Mouse (Mus musculus): ENCODE results near the gene B3gntl1. TPM values are rescaled to one million over a fixed set of nuclear protein-coding genes. Genes with fewer than 3 reads are reported as not detected.

Gene B3gntl1
- polyA plus RNA-seq, 1 experiment from 2014 or later = 1.5 TPM

DNA sequence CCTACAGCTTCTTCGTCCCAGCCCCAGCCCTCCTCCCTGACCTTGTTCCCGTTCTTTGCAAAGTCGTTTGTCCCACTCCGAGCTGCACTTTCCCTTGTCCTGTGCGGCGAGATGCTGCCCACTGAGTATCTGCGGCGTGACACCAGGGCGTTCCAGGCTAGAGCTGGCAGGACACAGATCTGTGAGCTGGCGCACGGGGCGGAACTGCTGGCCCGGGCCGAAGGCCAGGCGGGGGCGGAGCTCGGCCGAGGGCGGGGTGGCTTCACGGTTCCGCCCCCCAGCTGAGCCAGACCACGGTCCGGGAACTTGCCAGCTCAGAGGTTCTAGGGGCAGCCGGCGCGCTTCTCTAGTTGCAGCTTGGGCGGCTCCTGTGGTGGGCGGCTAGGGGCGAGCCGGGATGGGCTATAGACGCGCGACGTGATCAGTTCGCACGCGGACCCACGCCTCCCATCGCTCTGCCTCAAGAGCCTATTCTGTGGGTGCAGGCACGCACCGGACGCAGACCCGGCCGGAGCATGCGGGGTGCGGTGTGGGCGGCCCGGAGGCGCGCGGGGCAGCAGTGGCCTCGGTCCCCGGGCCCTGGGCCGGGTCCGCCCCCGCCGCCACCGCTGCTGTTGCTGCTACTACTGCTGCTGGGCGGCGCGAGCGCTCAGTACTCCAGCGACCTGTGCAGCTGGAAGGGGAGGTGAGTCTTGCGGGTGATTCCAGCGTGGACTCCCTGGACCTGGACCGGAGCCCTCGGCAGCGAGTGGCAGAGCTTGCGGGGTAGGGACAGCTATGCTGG is 29.4 kb upstream of the B3gntl1 start:
- DNase-seq (peak; percentile 91), ATAC-seq (peak; percentile 94)
- under 1% methylated on average over 62 of the region's 69 CpGs for WGBS (ENCODE audit: insufficient replicate concordance)
- peak overlapping the region; percentile 69 for H3K9ac ChIP-seq (replicated peaks)
- H3K27me3 ChIP-seq (ENCODE audit: insufficient read depth, low read length) = peaks cover 16% of the 10 kb centered on the region; the same call in 1 of the 2 replicates
- TF ChIP-seq CTCF (IDR thresholded peaks at IDR 0.05; ENCODE audit: low read depth) (no peak), EP300 (IDR thresholded peaks at IDR 0.05; ENCODE audit: low read depth) (no peak)
- peaks cover 34% of the 10 kb centered on the region for H3K4me1 ChIP-seq (ENCODE audit: insufficient read depth)
- H3K4me3 ChIP-seq (ENCODE audit: low read depth, low read length) = peak overlapping the region; percentile 70
- peak overlapping the region; percentile 74 for H3K27ac ChIP-seq (ENCODE audit: low read depth)
- H3K4me2 ChIP-seq (ENCODE audit: low read depth, low read length) = peak overlapping the region; percentile 97
- H3K9me3 ChIP-seq (ENCODE audit: low read length) = no peaks in the 10 kb centered on the region
- no peaks in the 10 kb centered on the region for H3K36me3 ChIP-seq (replicated peaks; ENCODE audit: insufficient read depth, low read length)

DNA sequence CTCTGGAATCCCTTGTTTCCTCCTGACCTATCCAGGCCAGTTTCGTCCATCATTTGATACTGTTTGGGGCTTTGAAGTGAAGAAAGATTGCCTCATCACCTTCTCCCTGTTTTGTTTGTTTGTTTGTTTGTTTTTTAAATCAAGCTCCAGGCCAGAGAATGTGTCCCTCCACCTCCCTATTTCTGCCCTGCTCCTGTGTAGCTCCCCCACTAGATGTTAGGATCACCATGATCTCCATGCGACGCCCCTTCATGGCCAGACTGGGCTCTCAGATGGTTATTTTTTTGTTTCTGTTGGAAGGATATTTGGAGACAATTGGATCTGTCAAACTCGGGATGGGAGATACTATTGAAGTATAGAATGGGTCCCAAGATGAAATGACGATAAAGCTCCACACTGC is 28.3 kb upstream of the B3gntl1 start, which contains the start of gene Metrnl:
Gene Metrnl (plus strand): TSS at position 301 of the 400 bp plus-strand sequence.
- WGBS (ENCODE audit: insufficient replicate concordance) = 79% methylated on average over 5 of the region's 5 CpGs
- no peak for DNase-seq
- TF ChIP-seq CTCF (IDR thresholded peaks at IDR 0.05; ENCODE audit: low read depth) = no peak
- TF ChIP-seq EP300 (IDR thresholded peaks at IDR 0.05; ENCODE audit: low read depth) = no peak
- H3K4me1 ChIP-seq (ENCODE audit: insufficient read depth) = peaks cover 31% of the 10 kb centered on the region
- peak within 1 kb of the TSS; percentile 70 for H3K4me3 ChIP-seq (ENCODE audit: low read depth, low read length)
- peak within 1 kb of the TSS; percentile 97 for H3K4me2 ChIP-seq (ENCODE audit: low read depth, low read length)
- H3K27ac ChIP-seq (ENCODE audit: low read depth) = peak within 1 kb of the TSS; percentile 74
- no peaks in the 10 kb centered on the region for H3K36me3 ChIP-seq (replicated peaks; ENCODE audit: insufficient read depth, low read length)
- H3K9ac ChIP-seq (replicated peaks) = peak within 1 kb of the TSS; percentile 69
- peaks cover 16% of the 10 kb centered on the region; the same call in 1 of the 2 replicates for H3K27me3 ChIP-seq (ENCODE audit: insufficient read depth, low read length)
- ATAC-seq = no peak
- H3K9me3 ChIP-seq (ENCODE audit: low read length) = no peaks in the 10 kb centered on the region

DNA sequence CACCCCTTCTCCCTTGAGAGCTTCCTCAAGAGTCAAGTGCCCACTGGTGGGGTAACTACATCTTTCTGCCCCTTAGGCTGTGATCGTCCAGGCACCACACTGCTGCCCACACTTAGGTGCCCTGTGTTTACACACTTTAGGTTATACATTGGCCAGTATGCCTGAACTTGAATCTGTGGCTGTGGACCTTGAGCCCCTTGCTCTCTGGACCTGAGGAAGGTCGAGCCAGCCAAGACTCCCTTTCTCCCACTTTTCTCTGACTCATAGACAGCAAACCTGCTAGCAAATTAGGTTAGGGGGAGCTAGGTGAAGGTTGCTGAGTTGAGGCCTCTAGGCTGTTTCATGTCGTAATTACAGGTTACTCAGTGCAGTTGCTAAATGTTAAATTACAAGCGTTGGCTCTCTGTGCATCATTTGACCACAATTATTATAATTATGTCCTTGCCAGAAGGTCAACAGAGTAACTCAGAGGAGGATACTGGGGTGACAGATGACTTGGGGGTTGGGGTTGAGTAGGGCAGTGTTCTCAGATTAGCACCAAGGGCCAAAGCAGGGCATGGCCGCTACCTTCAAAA is 25.5 kb upstream of the B3gntl1 start:
- H3K27ac ChIP-seq (ENCODE audit: low read depth) = no peak overlapping the region
- H3K27me3 ChIP-seq (ENCODE audit: insufficient read depth, low read length) = peaks cover 8% of the 10 kb centered on the region; the same call in 1 of the 2 replicates
- no peak overlapping the region for H3K9ac ChIP-seq (replicated peaks)
- no peak overlapping the region for H3K4me2 ChIP-seq (ENCODE audit: low read depth, low read length)
- no peak for TF ChIP-seq CTCF (IDR thresholded peaks at IDR 0.05; ENCODE audit: low read depth)
- TF ChIP-seq EP300 (IDR thresholded peaks at IDR 0.05; ENCODE audit: low read depth) = no peak
- no peak overlapping the region for H3K4me3 ChIP-seq (ENCODE audit: low read depth, low read length)
- 65% methylated on average over 5 of the region's 5 CpGs for WGBS (ENCODE audit: insufficient replicate concordance)
- no peaks in the 10 kb centered on the region for H3K9me3 ChIP-seq (ENCODE audit: low read length)
- ATAC-seq (no peak), DNase-seq (no peak)
- no peaks in the 10 kb centered on the region for H3K36me3 ChIP-seq (replicated peaks; ENCODE audit: insufficient read depth, low read length)
- H3K4me1 ChIP-seq (ENCODE audit: insufficient read depth) = peaks cover 18% of the 10 kb centered on the region

GRCm38 (mm10) chr11:121697271-121697670 is 24.3 kb upstream of the B3gntl1 start:
- Histone ChIP-seq H3K4me2 (ENCODE audit: low read depth, low read length) (no peak overlapping the region), H3K36me3 (replicated peaks; ENCODE audit: insufficient read depth, low read length) (no peaks in the 10 kb centered on the region), H3K4me1 (ENCODE audit: insufficient read depth) (peaks cover 9% of the 10 kb centered on the region), H3K9ac (replicated peaks) (no peak overlapping the region), H3K4me3 (ENCODE audit: low read depth, low read length) (no peak overlapping the region), H3K27me3 (ENCODE audit: insufficient read depth, low read length) (no peaks in the 10 kb centered on the region), H3K27ac (ENCODE audit: low read depth) (no peak overlapping the region), H3K9me3 (ENCODE audit: low read length) (no peaks in the 10 kb centered on the region)
- TF ChIP-seq EP300 (IDR thresholded peaks at IDR 0.05; ENCODE audit: low read depth) (no peak), CTCF (IDR thresholded peaks at IDR 0.05; ENCODE audit: low read depth) (no peak)
- DNase-seq (no peak), ATAC-seq (no peak)
- WGBS (ENCODE audit: insufficient replicate concordance) = 61% methylated on average over 4 of the region's 4 CpGs

DNA sequence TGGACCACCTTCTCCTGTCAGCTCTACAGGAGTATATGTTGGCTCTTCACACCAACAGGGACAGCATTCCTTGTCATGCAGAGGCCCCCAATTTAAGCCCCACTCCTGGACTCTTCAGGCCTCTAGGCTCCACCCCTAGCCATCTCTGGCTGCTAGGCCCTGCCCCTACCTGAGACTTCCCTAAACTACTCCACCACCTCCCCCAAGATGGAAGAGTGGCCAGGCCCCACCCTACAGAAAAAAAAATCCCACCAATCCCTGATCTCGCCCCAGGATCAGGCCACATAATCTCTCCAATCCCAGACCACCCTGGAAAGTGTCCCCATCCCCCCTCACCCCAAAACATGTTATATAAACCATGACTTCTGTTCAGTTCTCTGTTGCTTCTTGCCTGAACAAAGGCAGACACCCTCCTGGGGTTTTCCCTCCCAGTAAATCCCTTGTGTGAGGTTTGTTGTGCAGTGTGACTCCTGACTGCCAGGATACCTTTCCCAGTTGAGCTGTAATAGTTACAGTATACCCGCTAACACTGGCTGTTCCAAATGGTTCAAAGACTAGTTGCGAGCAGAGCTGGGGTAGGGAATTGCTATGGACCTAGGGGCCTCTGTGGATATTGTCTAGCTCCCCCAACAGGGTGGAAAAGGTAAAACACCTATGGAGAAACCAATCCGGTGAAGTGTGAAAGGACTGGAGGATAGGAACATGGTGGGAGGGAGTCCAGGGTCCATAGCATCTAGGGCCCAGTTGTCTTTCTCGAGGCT is 22.5 kb upstream of the B3gntl1 start:
- Histone ChIP-seq H3K36me3 (replicated peaks; ENCODE audit: insufficient read depth, low read length) (no peaks in the 10 kb centered on the region), H3K4me3 (ENCODE audit: low read depth, low read length) (no peak overlapping the region), H3K27ac (ENCODE audit: low read depth) (no peak overlapping the region), H3K4me1 (ENCODE audit: insufficient read depth) (peaks cover 4% of the 10 kb centered on the region; the same call in 1 of the 2 replicates), H3K9me3 (ENCODE audit: low read length) (no peaks in the 10 kb centered on the region), H3K27me3 (ENCODE audit: insufficient read depth, low read length) (no peaks in the 10 kb centered on the region), H3K9ac (replicated peaks) (no peak overlapping the region), H3K4me2 (ENCODE audit: low read depth, low read length) (no peak overlapping the region)
- no peak for ATAC-seq
- TF ChIP-seq EP300 (IDR thresholded peaks at IDR 0.05; ENCODE audit: low read depth) (no peak), CTCF (IDR thresholded peaks at IDR 0.05; ENCODE audit: low read depth) (0 out of 2 replicates have a peak, but pooled peaks have one; percentile 7)
- DNase-seq = no peak
- 73% methylated on average over 5 of the region's 5 CpGs for WGBS (ENCODE audit: insufficient replicate concordance)

DNA sequence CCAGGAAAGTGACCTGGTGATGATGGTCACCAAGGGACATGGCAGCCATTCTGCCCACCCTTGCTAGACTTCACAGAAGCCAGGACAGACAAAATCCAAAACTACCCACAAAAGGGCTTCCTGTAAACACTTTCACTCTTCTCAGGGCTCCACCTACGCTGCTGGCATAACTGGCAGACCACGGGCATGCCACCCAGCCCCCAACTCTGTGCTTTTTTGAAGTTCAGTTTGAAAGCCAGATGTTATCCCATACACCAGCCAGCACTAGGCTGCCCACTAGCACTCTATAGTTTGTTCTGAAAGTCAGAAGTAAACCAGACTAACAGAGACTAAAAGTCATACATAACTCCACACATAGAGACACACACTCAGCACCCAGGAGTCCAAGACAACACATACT is 15.1 kb upstream of the B3gntl1 start:
- 40% methylated on average over 2 of the region's 2 CpGs for WGBS (ENCODE audit: insufficient replicate concordance)
- Histone ChIP-seq H3K9ac (replicated peaks) (no peak overlapping the region), H3K4me1 (ENCODE audit: insufficient read depth) (peaks cover 7% of the 10 kb centered on the region), H3K4me2 (ENCODE audit: low read depth, low read length) (no peak overlapping the region), H3K27me3 (ENCODE audit: insufficient read depth, low read length) (no peaks in the 10 kb centered on the region), H3K36me3 (replicated peaks; ENCODE audit: insufficient read depth, low read length) (no peaks in the 10 kb centered on the region), H3K9me3 (ENCODE audit: low read length) (no peaks in the 10 kb centered on the region), H3K4me3 (ENCODE audit: low read depth, low read length) (no peak overlapping the region), H3K27ac (ENCODE audit: low read depth) (no peak overlapping the region)
- ATAC-seq = no peak
- TF ChIP-seq EP300 (IDR thresholded peaks at IDR 0.05; ENCODE audit: low read depth) (no peak), CTCF (IDR thresholded peaks at IDR 0.05; ENCODE audit: low read depth) (no peak)
- DNase-seq = no peak

Measured in liver, postnatal 0 days (tissue).